Mouse (Mus musculus) adrenal gland (tissue): ENCODE results near the gene Tceanc2.

Source experiments
- intact Hi-C: fragments of 180-260 bp; cut with DNase I; formaldehyde crosslinking; loops from one replicate; pipeline ENCODE4 v1.15.1; 2025
- long read RNA-seq, 2 experiments: library from polyadenylated mRNA; unstranded; transcript quantifications; one replicate each; pipeline ENCODE4 v2.0.0; 2020; ENCODE audit warnings: borderline replicate concordance in 1 of 2; ENCODE audit not compliant: insufficient replicate concordance in 1 of 2

The Tceanc2 gene
- long read RNA-seq, experiment 1, full-length matches to known transcripts: 11 of 19 reads
- long read RNA-seq, experiment 1, partial matches to known transcripts: 1 of 19 reads
- long read RNA-seq, experiment 1, other reads (novel, unspliced or antisense): 7 of 19 reads
- long read RNA-seq, experiment 2, full-length matches to known transcripts: 7 of 16 reads
- long read RNA-seq, experiment 2, partial matches to known transcripts: 2 of 16 reads
- long read RNA-seq, experiment 2, other reads (novel, unspliced or antisense): 7 of 16 reads

- intact Hi-C loops: no loop called here
Measured at GRCm38 (mm10) chr4:107178830-107179490, at the start of gene Tceanc2. Tceanc2 (minus strand) TSS chr4:107179116.

DNA sequence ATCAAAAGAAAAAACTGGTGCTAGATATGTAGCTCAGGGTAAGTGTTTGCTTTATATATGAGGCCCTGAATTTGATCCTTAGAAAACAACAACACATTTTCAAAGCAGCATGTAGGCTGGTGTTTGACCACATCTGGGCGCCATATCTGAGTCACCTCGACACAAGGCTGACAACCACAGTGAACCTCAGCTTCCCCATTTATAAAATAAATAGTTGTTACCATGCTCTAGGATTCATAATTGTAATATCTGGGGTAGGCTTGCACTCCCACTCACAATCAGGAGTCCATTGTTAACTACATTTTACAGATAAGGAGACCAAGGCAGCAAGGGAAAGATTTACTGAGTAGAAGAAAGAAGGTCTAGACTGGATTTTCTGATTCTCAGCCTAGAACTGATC, 47.4 kb upstream of the Tceanc2 start:
- intact Hi-C loops: no loop called here

DNA sequence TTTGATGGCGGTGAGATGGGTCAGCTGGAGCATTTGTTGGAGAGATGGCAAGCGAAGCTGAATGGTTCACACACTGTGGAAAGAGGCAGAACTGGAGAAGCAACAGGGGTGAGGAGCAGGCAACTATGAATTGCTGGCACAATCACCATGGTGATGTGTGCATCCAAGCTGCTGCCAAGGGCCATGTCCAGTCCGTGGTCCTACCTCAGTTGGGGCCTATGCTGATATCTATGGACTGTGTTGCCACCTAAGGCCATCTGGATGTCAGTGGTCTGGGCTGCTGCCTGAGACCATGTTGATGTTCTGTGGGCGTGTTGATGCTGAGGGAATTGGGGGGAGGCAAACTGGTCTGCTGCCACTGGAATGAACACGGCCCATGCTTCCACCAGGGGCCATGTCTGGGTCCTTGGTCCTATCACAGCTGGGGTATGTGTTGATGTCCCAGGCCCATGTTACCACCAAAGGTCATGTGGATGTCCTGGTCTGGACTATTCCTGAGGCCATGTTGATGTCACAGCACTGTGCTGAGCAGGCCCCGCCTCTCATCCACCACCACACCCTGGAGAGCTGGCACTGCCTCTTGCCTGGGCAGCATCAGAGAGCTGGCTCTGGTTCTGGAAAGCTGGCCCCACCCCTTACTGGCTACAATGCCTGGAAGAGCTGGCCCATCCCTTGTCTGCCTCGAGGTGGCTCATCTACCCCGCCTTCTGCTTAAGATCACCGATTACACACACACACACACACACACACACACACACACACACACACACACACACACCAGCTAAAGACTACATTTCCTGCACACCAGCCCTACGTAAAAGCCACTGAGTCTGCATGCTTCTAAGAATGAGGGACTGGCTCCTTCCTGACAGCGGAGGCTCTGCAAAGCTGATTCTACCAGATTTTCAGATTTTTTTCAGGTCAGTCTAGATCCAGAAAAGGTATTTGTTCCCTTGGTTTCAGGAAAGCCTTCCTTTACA, 44.6 kb upstream of the Tceanc2 start:
- intact Hi-C loops: no loop called here

- intact Hi-C loops: no loop called here
Measured at GRCm38 (mm10) chr4:107221524-107221923, 42.6 kb upstream of the Tceanc2 start.

DNA sequence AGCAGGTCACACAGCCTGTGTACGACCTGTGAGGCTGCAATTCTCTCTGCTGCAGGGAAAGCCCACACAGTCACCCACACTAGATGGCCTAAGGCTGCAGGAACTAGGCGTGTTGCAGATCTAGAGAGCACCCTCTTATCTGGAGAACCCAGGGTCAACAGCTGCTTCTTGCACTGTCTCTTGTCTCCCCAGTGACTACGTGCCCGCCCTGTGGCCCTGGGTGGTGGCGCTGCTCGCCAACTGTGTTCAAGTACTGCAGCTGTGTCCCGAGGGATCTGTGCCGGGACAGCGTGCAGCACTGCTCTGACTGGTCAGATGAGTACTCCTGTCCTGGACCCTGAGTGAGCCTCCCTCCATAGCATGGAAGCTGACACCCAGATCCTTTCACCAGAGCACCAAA, 38.7 kb upstream of the Tceanc2 start:
- intact Hi-C loops: no loop called here

DNA sequence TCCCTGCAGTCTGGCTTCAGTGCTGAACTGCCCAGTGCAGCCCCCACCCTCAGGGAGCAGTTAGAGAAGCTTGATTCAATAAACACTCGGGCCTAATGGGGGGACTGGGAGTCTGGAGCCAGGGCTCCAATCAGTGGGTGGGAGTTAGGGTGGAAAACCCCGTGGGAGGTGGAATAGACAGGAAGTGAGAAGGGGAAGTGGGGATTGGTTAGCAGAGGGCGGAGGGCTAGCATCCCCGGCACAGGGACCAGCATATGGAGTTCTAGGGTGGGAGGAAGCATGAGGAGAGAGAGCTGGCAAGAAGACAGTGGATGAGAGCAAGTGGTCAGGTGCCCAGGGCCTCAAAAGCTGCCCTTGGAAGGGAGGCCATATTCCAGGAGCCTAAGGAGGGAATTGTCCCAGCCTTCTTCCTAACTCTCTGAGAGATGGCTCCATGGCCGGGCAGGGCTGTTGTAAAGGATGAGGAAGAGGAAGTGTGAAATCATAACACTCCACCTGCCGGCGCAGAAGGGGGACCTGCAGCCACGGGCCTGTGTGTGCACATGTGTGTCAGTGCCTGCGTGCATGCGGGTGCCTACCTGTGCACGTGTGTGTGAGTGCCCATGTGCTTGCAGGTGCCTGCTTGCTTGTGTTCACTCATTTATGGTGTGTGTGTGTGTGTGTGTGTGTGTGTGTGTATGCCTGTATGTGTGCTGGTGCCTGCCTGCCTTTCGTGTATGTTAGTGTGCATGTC, 34.5 kb upstream of the Tceanc2 start:
- intact Hi-C loops: no loop called here

DNA sequence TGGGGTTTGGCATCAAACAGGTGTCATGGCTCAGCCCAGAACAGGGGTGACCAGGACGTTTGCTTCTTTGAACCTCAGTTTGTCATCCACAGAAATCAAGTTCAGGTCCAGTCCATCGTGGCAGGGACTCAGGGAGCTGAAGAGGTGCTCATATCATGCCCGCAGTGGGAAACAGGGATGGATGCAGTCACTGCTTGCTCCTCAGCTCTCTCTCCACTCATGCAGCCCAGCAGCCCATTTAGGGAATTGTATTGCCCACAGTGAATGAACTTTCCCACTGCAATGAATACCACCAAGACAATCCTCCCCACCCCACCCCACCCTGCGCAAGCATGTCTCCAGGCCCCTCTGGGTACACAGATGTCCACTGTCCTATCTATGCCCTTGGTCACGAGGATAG, 33.0 kb upstream of the Tceanc2 start:
- intact Hi-C loops: no loop called here

DNA sequence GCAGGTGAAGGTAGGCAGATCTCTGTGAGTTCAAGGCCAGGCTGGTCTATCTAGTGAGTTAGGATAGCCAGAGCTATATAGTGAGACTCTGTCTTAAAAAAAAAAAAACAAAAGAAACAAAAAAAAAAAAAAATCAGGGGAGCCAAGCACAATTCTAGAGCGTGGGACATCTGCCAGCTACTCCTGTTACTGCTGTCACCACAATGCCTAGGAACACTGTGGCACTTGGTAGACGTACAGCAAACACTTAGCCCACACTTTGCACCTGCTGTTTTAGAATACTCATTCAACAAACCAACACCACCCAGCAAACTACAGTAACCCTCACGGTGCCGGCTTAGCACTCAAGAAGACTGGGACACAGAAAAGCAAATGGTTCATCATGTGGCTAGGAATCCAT, 32.5 kb upstream of the Tceanc2 start:
- intact Hi-C loops: no loop called here

- intact Hi-C loops: no loop called here
Measured at GRCm38 (mm10) chr4:107210483-107211097, 31.7 kb upstream of the Tceanc2 start.

DNA sequence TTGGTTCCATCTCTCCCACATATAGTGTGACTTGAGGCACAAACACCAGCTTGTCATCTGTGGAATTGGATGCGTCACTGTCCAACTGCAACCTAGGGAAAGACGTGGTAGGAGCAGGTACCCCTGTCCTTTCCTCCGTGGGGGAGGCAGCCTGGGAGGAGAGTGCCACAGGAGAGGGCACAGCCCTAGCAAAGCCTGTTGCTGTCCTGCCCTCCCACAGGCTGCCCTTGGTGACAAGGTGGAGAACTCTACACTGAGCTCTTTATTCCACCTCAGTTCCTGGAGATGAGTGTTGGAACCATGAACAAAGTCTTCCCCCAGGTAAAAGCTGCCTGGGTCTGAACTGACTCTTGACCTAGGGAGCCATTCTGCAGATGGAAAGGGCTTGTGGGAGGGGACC, 30.0 kb upstream of the Tceanc2 start, which contains the start of gene Ldlrad1:
Ldlrad1 (plus strand) TSS at position 301 of the 400 bp plus-strand sequence.
- intact Hi-C loops: no loop called here

- intact Hi-C loops: no loop called here
Measured at GRCm38 (mm10) chr4:107207016-107207415, 28.1 kb upstream of the Tceanc2 start.

- intact Hi-C loops: no loop called here
Measured at GRCm38 (mm10) chr4:107203001-107203400, 24.1 kb upstream of the Tceanc2 start.

DNA sequence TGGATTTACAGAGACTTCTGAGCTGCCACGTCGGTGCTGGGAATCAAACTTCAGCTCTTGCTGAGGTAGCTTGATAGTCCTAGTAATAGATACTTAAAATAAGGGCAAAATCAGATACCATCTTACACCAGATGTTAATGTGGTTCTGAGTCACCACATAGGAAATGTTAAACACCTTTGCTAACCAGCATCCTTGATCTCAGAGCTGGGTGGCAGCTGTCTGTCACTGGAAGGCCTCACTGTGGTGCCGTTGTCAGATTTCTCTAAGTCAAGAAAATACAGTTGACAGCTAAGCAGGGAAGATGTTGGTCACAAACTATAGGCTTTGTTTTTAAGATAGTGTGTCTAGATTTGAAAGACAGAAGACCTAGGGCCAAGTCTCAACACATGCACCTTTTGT, 22.9 kb upstream of the Tceanc2 start:
- intact Hi-C loops: no loop called here

DNA sequence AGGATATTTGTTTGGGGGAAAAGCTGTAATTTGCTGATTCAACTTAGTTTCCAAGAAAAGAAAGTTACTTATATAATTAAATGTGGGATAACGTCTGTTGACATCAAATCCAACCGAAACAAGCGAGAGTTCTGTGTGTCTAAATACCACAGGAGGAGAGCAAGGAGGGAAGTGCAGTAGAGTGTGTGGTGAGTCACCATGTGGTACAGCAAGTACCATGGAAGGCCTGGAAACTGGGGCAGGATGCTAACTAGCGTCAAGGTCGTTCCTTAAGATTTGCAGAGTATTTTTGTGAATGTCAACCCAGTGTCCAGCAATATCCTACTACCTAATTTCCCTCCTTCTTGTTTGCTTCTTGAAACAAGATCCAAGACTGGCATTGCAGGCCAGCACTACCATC, 19.2 kb upstream of the Tceanc2 start:
- intact Hi-C loops: loop anchor here (10.0 kb wide), 1 partner anchor 147 kb away; no protein-coding TSS in a partner anchor

DNA sequence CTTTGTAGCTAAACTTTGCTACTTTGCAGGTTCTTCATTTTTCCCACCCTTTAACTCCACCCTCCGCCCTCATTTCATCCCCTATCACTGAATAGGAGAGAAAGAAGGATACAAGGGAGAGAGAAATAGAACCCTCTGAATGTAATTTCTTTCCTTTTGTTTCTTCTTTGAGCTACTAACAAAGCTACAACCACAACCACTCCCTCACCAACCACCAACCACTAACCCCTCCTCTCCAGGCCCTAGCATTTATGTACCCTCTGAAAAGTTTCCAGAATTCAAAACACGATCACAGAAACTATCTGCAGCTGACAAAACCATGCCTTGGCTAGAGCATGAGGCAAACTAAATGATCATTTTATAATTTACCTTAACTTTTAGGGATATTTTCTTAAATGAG, 17.5 kb upstream of the Tceanc2 start:
- intact Hi-C loops: loop anchor here (10.0 kb wide), 1 partner anchor 148 kb away; no protein-coding TSS in a partner anchor

- intact Hi-C loops: loop anchor here (5.0 to 10.0 kb wide), 2 partner anchors 43 to 151 kb away; no protein-coding TSS in a partner anchor
Measured at GRCm38 (mm10) chr4:107193841-107194240, 14.9 kb upstream of the Tceanc2 start.

GRCm38 (mm10) chr4:107185703-107186102, 6.8 kb upstream of the Tceanc2 start:
- intact Hi-C loops: no loop called here

DNA sequence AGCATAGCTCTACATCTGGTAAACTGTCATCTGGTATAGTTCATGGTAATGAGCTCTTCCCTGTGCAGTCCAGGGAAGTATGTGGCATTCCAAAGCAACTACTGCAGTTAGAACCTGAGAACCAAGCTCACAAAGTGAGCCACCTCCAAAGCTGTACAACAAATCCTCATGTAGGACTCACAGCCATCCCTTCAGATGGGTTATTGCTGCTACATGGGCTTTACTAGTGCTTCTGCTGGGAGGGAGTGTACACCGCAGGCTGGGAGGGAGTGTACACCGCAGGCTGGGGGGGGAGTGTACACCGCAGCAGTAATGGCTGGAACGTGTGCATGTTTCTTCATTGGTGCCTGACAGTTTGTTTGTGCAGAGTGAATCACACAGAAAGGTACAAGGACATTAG, 4.3 kb upstream of the Tceanc2 start:
- intact Hi-C loops: no loop called here

DNA sequence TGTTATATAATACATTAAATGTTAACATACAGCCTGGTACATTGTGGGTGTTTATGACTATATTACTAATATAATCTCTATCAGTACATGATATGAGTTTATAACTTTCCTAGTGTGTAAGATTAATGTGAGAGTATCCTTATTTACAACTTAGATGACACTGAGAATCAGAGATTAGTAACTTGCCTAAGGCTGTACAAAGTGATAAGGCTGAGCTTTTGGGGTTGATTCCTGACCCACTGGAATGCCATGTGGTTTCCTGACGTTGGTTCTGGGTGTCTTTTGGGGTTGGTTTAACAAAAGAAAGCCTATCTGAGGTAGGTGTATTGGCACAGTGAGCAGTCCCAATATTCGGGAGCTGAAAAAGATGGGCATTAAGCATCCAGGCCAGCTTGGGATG, 3.9 kb upstream of the Tceanc2 start:
- intact Hi-C loops: no loop called here

- intact Hi-C loops: no loop called here
Measured at GRCm38 (mm10) chr4:107181866-107182265, 3.0 kb upstream of the Tceanc2 start.
